Mouse (Mus musculus) heart, adult 9 months (tissue): ENCODE data around the gene Snx9.

Experiments
- DNase-seq, 2 experiments: peaks; one replicate each; pipeline ENCODE4 v3.0.0; 2022; ENCODE audit warnings: low spot score in 2 of 2

Snx9 gene

DNA sequence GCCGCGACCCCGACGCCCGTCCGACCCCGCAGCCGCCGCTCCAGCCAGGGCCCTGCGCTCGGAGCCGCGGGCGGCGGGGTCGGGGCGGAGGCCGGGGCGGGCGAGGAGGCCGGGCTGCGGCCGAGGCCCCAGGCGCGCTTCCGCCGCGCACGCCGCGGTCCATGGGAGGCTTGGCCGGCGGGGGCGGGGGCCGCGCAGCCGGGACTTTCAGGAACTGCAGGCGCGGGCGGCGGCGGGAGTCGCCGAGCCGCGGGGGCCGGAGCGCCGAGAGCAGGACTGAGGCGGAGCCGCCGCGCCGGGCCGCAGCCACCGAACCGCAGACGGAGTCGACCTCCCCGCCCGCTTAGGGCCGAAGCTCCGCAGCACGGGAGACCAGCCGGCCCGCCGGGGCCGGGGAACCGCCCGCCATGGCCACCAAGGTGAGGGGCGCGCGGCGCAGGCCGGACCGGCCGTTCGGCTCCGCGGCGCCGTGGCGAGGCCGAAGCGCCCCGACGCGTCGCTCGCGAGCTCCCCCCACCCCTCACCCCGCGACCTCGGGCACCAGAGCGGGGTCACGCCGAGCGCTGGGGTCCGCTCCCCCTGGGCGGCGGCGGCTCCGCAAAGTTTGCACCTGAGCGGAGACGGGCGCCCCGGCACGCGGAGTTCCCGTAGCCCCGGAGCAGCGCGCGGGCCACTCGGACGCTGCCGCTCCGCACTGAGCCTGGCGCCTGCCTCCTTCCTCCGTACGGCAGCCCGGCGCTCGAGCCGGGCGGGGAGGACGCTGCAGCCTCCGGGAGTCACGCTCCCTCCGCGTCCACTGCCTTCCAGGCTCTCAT lies at the start of gene Snx9:
Gene Snx9 (plus strand): TSS at position 202 of the 815 bp plus-strand sequence.
- DNase-seq, result peak; percentile 78

DNA sequence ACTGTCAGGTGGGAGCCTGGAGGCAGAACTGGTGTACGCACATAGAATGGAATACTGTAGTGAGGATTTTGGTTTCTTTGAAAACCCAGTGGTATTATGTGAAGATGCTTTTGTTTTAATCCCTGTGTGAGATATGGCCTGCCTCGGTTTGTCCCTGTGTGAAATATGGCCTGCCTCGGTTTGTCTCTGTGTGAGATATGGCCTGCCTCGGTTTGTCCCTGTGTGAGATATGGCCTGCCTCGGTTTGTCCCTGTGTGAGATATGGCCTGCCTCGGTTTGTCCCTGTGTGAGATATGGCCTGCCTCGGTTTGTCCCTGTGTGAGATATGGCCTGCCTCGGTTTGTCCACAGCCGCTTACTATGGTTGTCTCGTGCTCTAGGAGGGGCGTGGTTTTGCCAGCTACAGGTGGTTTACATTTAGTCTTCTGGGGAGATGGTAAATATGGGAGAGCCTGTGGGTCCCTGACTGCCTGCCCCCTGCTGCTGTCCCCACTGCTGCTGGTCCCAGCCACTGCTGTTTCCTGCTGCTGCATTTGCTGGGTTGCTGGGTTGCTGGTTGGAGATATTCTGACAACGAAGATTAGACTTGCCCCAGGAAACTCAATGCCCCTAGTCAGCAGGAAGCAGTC lies 48.9 kb upstream of the Snx9 start:
- DNase-seq, result no peak

DNA sequence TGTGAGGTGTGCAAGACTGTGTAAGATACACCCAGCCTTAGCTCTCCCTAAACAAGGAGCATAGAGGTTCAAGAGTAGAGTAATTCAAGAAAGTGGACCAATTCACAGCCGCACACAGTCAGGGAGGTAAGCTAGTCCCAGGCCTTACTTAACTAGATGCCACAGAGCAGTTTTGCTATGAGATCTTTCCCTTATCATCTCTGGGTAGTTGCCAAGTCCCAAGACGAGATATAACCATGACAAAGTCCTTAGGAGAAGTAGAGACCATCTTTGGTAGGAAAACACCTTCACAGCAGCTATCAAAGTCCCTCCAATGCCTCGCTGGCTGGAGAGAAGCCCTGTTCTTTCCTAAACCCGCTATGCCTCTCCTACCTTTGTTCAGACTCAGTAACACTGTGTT lies 47.5 kb upstream of the Snx9 start:
- DNase-seq, result no peak

DNA sequence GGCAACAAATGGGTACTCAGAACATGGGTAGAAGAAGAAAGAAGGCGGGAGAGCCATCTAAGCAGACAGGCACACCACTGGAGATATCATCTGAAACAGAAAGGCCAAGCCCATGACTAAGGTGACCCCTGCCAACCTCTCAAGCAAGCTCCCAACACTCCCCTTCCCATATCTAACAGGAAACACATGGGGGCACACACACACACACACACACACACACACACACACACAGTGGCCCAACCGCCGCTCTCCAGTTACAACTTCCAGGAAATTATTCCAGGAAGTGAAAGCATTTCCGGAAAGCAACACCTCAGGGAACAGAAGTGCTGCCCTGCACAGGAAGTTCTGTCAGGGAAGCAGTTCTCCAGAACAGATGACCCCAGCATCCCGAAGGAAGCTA lies 46.9 kb upstream of the Snx9 start:
- DNase-seq, result peak in 1 of 2 experiments; percentile 52

DNA sequence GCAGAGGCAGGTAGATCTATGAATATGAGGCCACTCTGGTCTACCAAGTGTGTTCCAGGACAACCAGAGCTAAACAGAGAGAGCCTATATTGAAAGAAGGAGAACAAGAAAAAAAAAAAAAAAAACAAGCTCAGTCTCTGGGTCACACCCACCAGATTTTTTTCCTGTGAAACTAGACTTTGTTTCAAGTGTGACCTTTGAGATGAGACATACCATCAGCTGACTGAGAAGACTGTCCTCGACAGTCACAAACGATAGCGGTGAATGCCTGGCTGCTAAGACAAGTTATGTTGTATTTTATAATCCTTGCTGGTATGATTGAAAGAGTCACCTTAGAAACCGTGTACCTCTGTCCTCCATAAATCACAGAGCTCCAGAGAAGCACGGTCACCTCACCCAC lies 45.8 kb upstream of the Snx9 start:
- DNase-seq, result no peak

DNA sequence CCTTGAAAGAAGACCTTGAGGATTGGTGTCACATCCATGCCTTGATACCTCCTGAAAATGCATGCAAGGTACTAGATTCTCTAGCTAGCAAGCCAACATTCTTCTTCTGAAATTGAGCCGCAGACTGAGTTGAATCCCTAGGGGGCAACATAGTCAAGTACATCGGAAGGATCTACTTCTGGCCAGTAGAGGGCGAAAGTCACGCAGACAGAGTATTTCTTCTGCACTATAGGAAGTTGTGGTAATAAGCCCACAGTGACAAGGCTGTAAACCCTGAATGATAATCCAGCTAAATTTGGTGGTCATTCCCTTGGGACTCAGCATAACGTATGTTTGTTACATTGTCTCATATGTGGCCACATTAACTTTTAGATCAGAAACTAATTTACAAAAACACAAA lies 45.3 kb upstream of the Snx9 start:
- peak; percentile 69 to 87 for DNase-seq

DNA sequence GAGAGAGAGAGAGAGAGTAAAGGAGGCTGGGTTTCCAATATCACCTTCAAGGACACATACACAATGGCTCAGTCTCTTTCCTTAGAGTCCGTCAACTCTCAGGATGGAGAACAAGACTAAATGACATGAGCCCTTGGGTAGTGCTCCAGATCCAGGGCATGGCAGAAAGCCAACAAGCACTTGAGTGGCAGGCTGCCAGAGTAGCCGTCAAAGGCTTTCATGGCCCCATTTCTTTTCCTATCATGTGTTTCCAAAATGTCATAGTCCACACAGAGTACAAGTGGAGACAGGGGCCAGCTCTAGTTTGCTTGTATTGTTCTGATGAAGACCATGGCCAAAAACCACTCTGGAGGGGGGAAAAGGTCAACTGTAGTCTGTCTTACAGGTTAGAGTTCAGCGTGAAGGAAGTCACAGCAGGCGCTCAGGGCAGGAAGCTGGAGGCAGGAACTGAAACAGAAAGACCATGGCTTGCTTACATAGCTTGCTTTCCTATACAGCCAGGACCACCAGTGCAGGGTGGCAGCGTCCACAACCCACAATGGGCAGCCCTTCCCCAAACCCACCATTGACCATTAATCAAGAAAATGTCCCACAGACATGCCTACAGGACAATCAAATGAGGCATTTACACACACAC lies 43.9 kb upstream of the Snx9 start:
- DNase-seq, result no peak

DNA sequence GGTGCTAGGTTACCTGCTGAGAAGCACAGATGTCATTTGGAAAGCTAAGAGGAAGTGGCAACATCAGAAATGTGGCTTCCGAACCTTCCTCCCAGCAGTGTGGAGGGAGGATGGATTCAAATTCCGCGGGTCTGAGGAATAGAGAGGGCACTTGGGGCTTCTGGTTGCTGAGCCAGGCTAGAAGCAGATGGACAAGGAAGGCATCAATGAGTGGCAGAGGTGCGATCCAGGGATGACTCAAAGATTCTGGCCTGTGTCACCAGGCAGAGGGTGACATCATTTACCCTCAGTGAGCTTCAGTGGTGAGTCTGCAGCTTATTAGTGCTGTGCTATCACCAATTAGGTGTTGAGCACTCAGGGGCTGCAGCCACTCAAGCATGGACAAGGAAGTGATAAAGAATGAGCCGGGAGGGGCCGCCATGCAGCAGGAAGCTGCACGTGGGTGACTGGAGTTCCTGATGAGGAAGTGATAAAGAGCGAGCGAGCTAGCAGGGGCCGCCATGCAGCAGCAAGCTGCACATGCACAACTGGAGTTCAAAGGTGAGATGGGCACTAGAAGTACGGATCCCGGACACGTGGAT lies 42.8 kb upstream of the Snx9 start:
- DNase-seq, result peak in 1 of 2 experiments; percentile 34

DNA sequence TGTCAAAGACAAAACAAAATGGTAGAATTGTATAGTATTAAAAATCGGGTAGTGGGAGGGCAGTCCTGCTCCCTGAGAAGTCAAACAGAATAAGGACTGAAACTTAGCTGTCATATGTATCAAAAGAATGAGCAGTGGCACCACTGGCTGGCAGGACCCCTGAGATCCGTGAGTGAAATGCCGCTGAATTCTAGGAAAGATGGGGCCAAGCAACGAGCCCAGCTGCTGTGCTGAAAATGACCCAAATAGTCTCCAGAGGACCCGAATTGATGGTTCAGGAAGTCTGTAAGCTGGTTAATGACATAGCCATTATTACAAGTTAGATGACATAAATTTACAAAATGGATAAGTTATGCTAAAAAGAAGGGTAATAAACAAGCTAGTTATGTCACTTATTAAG lies 42.2 kb upstream of the Snx9 start:
- no peak for DNase-seq

DNA sequence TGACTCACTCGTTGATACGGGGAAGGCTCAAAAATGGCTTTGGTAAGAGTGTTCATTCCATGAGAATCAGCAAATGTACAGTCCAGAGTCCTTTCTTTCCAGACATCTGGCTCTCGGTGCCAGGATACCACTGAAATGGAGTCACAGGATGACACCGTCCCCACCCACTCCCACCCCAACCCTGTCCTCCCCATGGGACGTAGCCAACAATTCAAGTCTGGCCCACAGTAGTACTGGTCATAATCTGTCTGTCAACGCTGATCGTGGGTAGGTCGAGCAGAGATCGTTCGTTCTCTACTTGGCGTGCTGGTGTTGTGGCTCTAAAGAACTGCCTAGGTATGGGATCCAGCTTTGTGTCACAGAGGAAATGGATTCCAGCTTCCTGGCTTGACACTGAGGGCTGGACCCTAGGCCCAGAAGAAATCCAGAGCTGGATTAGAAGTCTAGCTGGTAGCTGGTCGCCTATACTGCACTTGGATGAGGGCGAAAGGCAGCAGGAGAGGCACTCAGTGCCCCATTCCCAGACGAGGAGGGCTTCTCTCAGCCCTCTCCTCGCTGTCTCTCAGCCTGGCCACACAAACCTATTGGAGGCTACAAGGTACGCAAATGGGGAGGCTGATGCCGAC lies 41.6 kb upstream of the Snx9 start:
- DNase-seq, result no peak

DNA sequence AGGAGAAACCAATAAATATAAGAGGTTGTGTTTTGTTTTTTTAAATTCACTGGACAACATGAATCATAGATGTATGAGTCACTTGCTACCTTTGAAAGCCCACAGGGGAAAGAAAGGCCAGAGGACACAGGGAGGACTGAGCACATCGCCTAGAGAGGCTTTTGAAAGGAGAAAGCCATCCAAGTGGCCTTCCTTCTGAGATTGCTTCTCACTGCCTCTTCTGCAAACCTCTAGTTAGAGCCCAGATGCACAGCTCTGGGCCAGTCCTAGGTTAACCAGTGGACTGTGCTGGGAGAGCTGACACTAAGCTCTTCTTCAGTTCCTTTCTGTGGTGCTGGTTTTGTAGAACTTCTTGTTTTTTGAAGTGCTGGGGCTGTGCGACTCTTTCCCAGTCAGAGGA lies 40.9 kb upstream of the Snx9 start:
- DNase-seq, result no peak

DNA sequence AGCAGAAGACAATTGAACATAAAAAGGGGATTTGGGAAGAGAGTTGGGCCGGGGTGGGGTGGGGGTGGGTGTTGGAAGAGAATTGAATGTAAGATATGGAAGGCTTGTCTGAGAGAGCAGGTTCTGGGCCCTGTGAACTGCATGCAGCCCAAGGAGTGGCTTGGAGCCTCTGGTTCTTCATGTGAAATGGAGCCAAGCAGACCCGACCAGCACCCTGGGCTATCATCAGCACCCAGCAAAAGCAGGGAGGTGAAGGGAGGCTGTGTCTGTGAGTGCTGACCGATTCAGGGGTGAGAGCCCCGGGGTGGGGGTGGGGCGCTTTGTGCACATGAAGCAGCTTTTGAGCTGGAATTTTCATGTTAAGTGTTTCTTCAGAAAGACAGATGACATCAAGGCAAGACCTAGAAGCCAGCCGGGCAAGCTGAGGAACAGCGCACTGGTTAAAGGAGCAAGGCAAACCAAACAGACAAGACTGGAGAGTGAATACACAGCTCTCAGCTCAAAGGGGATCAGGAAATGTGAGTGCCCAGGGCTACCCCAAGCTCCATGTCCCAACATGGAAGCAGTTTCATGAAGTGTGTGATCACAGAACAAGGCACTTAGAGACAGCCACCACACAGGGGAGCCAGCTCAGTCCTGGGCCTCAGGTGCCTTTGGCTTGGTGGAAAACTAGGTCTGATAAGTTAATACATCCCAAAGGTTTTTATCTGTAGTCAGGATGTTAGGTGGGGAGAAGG lies 40.1 kb upstream of the Snx9 start:
- DNase-seq, result no peak

DNA sequence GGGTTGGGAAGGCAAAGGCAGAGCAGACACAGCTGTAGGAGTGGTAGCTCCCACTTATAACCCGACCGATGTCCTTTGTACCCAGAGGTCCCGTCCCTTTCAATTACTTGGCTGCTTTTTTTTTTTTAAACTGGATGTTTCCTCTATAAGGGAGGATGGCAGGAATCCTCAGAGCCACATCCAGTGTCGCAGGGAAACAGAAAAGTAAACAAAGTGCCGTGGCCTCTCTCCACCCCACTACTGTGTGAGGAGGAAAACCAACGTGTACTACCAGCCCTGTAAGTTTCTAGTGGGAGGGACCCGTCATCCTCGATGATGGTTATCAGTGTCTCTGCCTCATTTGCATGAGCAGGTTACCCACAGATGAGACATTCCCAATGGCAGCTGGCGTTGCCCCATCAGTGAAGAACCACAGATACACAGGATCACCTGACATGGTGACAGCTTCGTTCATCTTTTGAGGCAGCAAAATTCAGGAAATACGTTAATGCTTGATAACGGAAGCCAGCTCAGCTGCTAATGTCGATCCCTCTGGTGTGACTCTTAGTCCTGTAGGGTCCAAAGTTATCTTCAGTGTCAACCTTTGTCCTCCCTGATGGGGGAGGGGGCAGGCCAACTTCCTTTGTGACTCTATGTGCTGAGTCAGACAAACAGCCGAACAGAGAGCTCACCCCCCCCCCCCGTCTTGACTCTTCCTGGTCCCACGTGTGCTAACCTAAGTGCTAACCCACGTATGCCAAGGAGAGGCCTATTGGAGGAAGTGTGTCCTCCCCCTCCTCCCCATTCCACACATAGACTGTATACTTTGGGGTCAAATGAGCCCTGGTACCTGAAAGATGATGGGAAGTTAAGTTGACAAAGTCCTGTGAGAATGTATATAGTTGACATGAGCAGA lies 39.1 kb upstream of the Snx9 start:
- no peak for DNase-seq

DNA sequence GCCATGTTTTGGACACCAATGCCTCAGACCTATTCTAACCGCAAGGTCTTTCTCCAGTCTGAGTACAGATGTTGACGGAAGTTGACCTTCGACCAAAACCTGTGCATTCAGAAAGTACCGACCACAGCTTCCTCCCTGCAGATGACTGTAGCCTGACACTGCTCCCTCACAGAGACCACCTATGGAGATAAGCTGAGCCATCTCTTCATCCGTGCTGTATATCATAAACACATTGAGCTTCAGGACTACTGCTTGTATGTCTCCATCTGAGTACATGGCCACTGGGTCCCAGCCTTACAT lies 38.5 kb upstream of the Snx9 start:
- no peak for DNase-seq

DNA sequence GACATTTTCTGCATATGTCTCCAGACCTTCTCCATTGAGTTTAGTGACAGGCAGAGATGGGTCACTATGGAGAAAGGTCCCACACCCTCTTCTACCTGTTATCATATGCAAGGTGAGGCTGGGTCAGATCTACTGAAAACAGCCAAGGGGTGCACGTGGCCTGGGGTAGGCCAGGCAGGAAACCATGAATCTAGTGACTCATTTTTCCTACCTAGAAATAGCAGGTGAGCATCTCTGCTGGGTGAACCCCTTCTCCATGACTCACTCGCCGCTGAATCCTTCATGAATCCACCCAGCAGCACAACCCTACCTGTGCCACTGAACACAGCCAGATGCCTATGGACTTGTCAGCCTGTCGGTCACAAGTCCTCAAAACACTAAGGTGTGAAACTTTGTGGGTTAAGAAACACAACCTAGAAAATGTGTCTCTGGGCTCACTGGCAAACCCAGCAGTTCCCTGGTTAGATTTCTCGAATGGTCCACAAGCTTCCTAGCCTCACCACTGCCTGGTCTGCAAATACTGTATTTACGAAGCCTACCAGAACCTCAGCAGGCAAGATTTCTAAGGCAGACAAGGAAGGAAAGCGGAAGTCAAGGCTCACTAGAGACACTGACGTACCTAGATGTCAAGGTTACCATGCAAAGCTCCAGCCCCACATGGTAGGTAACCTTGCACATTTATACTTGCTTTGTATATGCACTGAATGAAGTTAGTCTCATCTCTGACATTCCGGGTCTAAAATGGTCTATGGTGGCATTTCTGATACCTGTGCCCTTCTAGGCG lies 37.7 kb upstream of the Snx9 start:
- no peak for DNase-seq

DNA sequence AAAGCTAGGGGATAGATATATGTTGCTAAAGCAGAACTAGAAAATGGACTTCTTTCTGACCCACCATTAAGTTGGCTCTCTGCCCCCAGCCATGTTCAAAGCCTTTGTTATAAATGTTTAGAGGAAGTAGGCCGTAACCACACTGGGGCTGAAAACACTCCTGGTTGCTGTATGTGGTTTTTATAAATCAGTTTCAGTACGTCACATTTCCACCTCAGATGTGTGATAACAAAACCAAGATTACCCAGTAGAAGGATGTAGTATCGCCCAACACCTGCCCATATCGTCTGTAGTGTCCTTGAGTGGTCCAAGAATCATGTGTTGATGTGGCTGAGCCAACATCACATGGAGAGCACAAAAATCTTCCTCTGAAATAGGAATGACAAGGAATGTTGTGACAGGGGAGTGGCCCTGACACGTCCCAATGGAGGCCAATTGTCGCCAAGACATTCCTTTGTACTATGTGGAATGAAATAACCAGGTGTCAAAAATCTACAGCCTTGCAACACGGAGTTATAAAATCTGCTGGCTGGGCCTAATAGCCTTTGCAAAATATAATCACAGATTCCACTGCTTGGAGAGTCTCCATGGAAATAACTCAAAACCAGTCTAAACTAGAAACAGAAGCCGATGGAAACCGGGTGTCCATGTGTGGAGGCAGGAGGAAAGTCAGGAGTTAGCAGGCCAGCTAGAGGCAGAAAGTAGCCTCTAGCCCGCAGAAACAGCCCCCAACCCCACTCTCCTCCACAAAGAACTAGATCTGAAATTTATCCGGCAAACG lies 36.6 kb upstream of the Snx9 start:
- DNase-seq, result peak; percentile 35 to 55

DNA sequence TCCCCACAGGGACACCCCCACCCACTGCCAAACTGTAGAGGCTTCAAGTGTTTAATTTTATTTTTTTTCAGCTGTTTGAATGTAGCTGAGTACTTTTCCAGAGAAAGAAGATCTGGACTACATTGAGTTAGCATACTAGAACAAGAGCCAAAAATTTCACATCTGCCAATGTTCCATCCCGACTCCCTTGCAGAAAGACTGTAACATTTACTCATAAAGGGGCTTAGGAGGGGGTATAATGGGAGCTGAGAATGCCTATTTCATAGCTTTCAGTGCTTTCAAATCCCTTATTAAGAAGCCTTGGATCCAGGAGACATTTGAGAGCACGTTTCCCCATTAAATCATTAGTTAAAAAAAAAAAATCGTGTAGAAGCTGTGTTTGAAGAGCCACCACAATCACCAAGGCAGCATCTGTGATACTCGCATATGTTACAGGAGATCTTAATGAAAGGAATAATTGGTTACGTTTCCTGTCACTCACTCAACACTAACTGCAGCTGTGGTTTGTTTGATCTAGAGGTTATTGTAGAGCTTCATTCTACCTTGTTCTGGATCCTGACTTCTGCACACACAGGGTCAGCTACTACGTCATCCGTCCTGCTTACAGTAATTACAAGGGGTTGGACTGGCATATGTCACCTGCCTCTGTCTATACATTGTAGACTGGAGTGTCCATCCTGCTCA lies 35.8 kb upstream of the Snx9 start:
- no peak for DNase-seq

DNA sequence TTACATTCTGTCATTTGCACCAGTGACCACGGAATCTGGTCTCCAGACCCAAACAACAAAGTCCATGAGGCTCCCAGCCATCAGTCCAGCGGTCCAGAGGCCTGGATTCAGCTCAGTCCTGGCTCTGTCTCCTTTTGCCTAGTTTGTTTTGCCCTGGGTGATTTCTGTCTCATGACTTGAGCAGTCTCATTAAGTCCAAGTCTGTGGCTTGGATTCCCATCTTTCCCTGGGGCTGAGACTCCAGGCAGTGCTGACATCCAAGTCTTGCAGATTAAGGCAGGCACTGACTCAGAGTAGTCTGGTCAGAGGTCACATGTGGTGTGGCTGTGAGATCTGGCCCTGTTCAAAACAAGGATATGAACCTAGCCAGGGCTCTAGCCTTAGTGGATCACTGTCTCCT lies 35.2 kb upstream of the Snx9 start:
- DNase-seq, result peak; percentile 78 to 85
